Mouse (Mus musculus) forebrain, embryonic 13.5 days (tissue): ENCODE results near the gene Trmt44. TPM values are rescaled to one million over a fixed set of nuclear protein-coding genes. Genes with fewer than 3 reads are reported as not detected.

ENCODE experiments used
- ATAC-seq: fragments of 200-750 bp; cut with Nextera tagmentation; 2 replicates; pipeline ENCODE4 v1.8.0; 2017
- H3K27ac ChIP-seq: fragments of 300-500 bp; sonication (generic); 2 replicates; pipeline ENCODE4 v1.5.1; 2015; ENCODE audit warnings: inconsistent platforms, mild to moderate bottlenecking, moderate library complexity
- H3K27me3 ChIP-seq: fragments of 300-500 bp; sonication (generic); 2 replicates; pipeline ENCODE4 v1.6.1; 2015; ENCODE audit warnings: mild to moderate bottlenecking, inconsistent platforms
- H3K36me3 ChIP-seq: fragments of 300-500 bp; sonication (generic); 2 replicates; pipeline ENCODE4 v1.6.1; 2015; ENCODE audit warnings: mild to moderate bottlenecking, inconsistent platforms; ENCODE audit not compliant: poor library complexity, severe bottlenecking
- H3K4me1 ChIP-seq: fragments of 300-500 bp; sonication (generic); 2 replicates; pipeline ENCODE4 v1.6.1; 2015; ENCODE audit warnings: inconsistent platforms
- H3K4me2 ChIP-seq: fragments of 300-500 bp; sonication (generic); 2 replicates; pipeline ENCODE4 v1.6.1; 2015; ENCODE audit warnings: inconsistent platforms, mild to moderate bottlenecking, moderate library complexity
- H3K4me3 ChIP-seq: fragments of 300-500 bp; sonication (generic); 2 replicates; pipeline ENCODE4 v1.5.1; 2015; ENCODE audit warnings: mild to moderate bottlenecking, inconsistent platforms
- H3K9ac ChIP-seq: fragments of 300-500 bp; sonication (generic); 2 replicates; pipeline ENCODE4 v1.6.1; 2015; ENCODE audit warnings: mild to moderate bottlenecking, inconsistent platforms
- H3K9me3 ChIP-seq: fragments of 300-500 bp; sonication (generic); replicated peaks from 2 replicates; pipeline ENCODE4 v1.6.1; 2016; ENCODE audit warnings: inconsistent platforms
- WGBS: fragments of 180-500 bp; shearing (Covaris S2); methylation state at CpG from one replicate; pipeline ENCODE4 v1.1.7; 2015; 5-methylcytosine and 5-hydroxymethylcytosine counted together
- polyA plus RNA-seq: library from polyadenylated mRNA; unstranded; fragments of >200 nt; fragmentation: Nextera tagmentation; extraction: Ambion mirVana; gene quantifications from 2 replicates; pipeline ENCODE4 v1.2.1, GENCODE M21; 2015

The Trmt44 gene
- polyA plus RNA-seq, 1 experiment from 2014 or later = 7.3 TPM

DNA sequence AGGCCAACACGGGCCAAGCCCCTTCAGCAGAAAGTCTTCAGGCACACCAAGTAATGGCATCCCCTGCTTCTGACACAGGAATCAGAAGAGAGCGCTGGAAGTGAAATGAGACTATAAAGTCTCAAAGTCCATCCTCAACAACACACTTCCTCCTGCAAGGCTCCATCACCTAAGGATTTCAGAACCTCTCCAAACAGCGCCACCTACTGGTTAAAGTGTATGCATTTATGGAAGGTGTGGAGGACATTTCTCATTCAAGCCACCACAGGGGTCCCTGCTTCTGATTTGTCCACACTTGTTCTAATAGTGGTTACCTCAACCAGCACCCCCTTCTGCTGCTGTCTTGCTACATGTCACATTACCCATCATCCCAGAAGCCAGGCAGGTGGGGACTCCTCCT lies 38.6 kb downstream of the Trmt44 start:
- Histone ChIP-seq H3K36me3 (no peaks in the 10 kb centered on the region), H3K4me1 (no peaks in the 10 kb centered on the region), H3K27ac (no peak overlapping the region), H3K4me2 (no peak overlapping the region), H3K9ac (no peak overlapping the region), H3K9me3 (no peaks in the 10 kb centered on the region), H3K27me3 (0 out of 2 replicates have a peak, but pooled peaks cover 6% of the 10 kb centered on the region), H3K4me3 (no peak overlapping the region)
- no peak for ATAC-seq
- WGBS = 65% methylated on average over 3 of the region's 3 CpGs

DNA sequence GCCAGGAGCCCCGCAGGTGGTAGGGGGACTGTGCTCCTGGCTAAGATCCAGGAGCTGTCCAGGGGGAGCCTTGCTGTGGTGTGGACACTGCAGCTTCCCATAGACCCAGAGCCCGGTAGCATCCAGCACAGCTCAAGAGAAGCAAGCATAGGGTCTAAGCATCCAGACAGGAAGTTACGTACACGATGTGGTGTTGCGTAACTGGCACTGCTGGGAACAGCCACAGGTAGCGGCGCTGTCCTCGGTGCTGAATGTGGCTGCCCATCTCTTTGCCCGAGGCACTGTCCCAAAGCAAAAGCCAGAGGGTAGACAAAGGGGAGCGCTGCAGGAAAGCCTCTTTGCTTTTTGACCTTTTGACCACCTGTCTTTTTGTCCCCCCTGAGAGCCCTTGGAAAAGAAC lies 43.3 kb downstream of the Trmt44 start:
- H3K27me3 ChIP-seq = 0 out of 2 replicates have a peak, but pooled peaks cover 8% of the 10 kb centered on the region
- H3K4me1 ChIP-seq = no peaks in the 10 kb centered on the region
- WGBS = 19% methylated on average over 10 of the region's 10 CpGs
- H3K9ac ChIP-seq = no peak overlapping the region
- H3K4me3 ChIP-seq = no peak overlapping the region
- H3K27ac ChIP-seq = no peak overlapping the region
- ATAC-seq = no peak
- H3K4me2 ChIP-seq = no peak overlapping the region
- no peaks in the 10 kb centered on the region for H3K36me3 ChIP-seq
- no peaks in the 10 kb centered on the region for H3K9me3 ChIP-seq

DNA sequence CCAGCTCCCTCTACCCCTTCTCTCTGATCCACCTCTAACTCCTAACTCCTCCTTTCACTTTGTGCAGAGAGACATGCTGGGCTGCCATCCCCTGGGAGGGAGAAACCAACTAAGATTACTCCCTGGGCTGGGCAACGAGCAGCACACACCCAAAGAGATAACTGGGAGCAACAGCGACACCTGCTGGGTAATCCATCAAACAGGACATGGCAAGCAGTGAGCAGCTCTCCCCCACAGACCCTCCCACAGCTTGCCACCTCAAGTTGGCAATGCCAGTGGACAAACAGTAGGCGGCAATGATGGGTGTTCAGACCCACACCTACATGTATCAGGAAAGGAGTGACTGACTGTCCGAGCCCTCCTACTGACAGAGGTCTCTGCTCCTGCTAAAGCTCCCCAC lies 44.4 kb downstream of the Trmt44 start:
- no peaks in the 10 kb centered on the region for H3K36me3 ChIP-seq
- peak; percentile 59; the same call in 1 of the 2 replicates for ATAC-seq
- H3K27me3 ChIP-seq = peaks cover 16% of the 10 kb centered on the region; the same call in 1 of the 2 replicates
- H3K4me3 ChIP-seq = no peak overlapping the region
- H3K27ac ChIP-seq = no peak overlapping the region
- peaks cover 7% of the 10 kb centered on the region for H3K4me1 ChIP-seq
- no peak overlapping the region for H3K4me2 ChIP-seq
- no peaks in the 10 kb centered on the region for H3K9me3 ChIP-seq
- 19% methylated on average over 4 of the region's 4 CpGs for WGBS
- H3K9ac ChIP-seq = no peak overlapping the region

DNA sequence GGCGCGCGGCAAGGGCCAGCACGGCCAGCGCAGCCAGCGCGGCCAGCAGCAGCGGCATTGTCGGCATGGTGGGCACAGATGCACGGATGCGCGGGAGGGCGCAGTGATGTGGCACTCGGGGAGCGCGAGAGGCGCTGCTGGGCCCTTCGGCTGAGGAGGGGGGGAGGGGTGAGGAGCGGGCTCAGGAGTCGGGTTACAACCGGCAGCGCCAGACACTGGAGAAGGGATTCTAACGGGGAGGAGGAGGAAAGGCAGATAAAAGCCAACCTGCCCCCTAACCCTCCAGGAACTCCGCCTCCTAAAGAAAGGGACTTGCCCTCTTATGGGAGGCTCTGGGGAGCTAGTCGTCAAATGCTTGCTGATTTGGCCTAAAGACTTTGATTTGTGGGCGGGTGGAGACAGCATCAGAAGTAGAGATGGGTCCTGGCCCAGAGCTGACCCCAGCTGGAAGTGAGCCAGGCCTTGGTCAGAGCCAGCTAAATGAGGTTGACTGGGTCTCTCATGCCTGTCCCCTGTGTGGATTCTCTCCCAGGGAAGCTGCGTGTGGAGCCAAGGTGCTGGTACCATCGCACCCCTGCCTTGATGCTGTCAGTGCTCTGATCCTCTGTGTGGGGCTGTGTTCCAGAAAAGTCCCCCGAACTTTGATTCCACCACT lies 49.3 kb downstream of the Trmt44 start, which contains the start of gene Cpz:
Cpz (minus strand) TSS at position 230 of the 655 bp plus-strand sequence.
- peak within 1 kb of the TSS; percentile 54 for H3K4me2 ChIP-seq
- no peak within 1 kb of the TSS for H3K27ac ChIP-seq
- H3K36me3 ChIP-seq = no peaks in the 10 kb centered on the region
- peak within 1 kb of the TSS; percentile 31 for H3K9ac ChIP-seq
- 4% methylated on average over 24 of the region's 29 CpGs for WGBS
- peaks cover 25% of the 10 kb centered on the region for H3K27me3 ChIP-seq
- ATAC-seq = peak; percentile 82
- H3K4me3 ChIP-seq = peak within 1 kb of the TSS; percentile 24
- no peaks in the 10 kb centered on the region for H3K9me3 ChIP-seq
- peaks cover 14% of the 10 kb centered on the region for H3K4me1 ChIP-seq

DNA sequence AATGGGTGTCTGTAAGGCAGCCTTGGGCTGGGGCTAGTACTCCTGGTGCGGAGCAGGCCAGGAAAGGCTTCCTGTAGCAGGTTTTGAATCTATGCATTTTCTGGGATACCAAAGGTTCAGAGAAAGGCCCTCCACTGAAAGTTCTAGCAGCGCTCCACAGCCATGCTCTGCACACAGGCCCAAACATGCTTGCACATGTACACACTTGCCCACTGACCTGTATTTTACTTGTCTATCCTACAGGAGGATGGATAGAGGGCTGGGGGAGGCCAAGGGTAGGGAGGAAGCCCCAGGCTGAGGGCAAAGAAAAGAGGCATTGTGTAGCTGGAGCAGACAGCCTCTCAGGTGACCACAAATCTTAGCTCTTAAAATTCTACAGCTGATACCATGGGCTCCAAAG lies 50.5 kb downstream of the Trmt44 start:
- no peak for ATAC-seq
- no peak overlapping the region for H3K4me3 ChIP-seq

DNA sequence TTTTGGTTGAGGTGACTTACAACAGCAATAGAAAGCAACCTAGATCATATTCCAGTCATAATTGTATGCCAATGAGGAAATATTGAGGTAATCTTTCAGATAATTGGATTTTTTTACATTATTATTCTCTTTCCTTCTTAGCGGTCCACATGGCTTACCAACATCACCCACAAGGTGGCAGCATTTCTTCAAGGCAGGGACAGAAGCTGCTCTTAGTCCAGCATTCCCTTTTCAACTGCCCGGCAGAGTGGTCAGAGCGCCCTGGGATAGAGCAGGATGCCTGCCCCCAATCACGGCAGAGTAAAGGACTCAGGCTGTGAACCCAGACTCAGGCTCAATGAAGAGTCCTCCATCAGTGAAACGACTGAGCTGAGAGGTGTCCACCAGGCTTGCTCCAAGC lies 51.1 kb downstream of the Trmt44 start:
- Histone ChIP-seq H3K4me1 (peaks cover 14% of the 10 kb centered on the region), H3K4me3 (no peak overlapping the region), H3K9ac (no peak overlapping the region), H3K27ac (no peak overlapping the region), H3K4me2 (no peak overlapping the region), H3K9me3 (no peaks in the 10 kb centered on the region), H3K27me3 (peaks cover 29% of the 10 kb centered on the region), H3K36me3 (no peaks in the 10 kb centered on the region)
- WGBS = 1% methylated on average over 5 of the region's 5 CpGs
- ATAC-seq = peak; percentile 52; the same call in 1 of the 2 replicates

More for the DNA sequence above, 50.5 kb downstream of the Trmt44 start:
- Histone ChIP-seq H3K36me3 (no peaks in the 10 kb centered on the region), H3K4me2 (no peak overlapping the region), H3K9ac (no peak overlapping the region), H3K4me1 (peaks cover 14% of the 10 kb centered on the region), H3K27ac (no peak overlapping the region), H3K27me3 (peaks cover 25% of the 10 kb centered on the region), H3K9me3 (no peaks in the 10 kb centered on the region)
- WGBS = 67% methylated on average over 2 of the region's 2 CpGs

DNA sequence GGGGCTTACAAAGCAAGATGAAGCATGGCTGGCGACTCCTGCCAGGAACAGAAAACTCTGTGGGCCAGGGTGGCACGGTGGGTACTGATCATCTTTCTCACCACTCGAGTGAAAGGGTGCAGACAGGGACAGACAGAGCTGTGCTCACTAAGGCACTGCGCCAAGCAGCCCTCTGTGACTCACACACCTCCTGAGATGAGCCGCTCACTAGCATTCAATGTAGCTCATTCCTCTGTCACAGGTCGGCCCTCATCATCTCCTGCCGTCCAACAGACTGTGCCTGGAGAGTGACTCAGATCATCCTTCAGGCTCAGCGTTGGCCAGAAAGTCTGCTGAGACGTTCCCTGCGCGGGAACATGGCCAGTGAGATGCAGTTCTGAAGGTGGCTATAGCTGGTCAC lies 58.1 kb downstream of the Trmt44 start:
- no peak for ATAC-seq
- WGBS = 86% methylated on average over 11 of the region's 11 CpGs
- Histone ChIP-seq H3K4me1 (no peaks in the 10 kb centered on the region), H3K36me3 (no peaks in the 10 kb centered on the region), H3K9ac (no peak overlapping the region), H3K27ac (no peak overlapping the region), H3K9me3 (no peaks in the 10 kb centered on the region), H3K27me3 (peaks cover 10% of the 10 kb centered on the region; the same call in 1 of the 2 replicates), H3K4me2 (no peak overlapping the region), H3K4me3 (no peak overlapping the region)

DNA sequence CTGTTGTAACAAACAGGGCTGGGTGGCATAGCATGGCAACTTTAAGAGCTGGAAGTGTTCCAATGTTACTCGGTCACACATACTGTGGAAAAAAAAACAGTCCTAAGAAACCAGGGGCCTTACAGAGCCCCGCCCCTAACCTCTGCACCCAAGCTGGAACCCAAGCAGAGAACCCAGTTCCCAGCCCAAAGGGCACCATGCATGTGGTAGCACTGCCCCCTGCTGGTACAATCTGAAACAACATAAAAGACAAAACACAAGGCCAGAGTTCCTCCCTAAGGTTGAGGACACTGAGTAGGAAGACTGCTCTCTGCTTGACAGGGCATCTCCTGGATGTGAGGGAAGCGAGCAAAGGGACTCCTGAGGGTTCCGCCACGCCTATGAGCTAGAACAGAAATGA lies 64.3 kb downstream of the Trmt44 start:
- Histone ChIP-seq H3K9ac (no peak overlapping the region), H3K4me3 (no peak overlapping the region), H3K27me3 (peaks cover 9% of the 10 kb centered on the region; the same call in 1 of the 2 replicates), H3K4me1 (no peaks in the 10 kb centered on the region), H3K27ac (no peak overlapping the region), H3K4me2 (no peak overlapping the region), H3K9me3 (no peaks in the 10 kb centered on the region), H3K36me3 (no peaks in the 10 kb centered on the region)
- 22% methylated on average over 5 of the region's 5 CpGs for WGBS
- 0 out of 2 replicates have a peak, but pooled peaks have one; percentile 38 for ATAC-seq

Other genes with a start within 250 kb of the Trmt44 start
- not detected in 2 replicates for gene Hmx1, start 186.0 kb downstream of the Trmt44 start, polyA plus RNA-seq
- 0.37 and 0.43 TPM in 2 replicates for gene Cpz, start 49.4 kb downstream of the Trmt44 start, polyA plus RNA-seq
- gene Acox3, start 8.0 kb upstream of the Trmt44 start, polyA plus RNA-seq = 12.0 and 15.6 TPM in 2 replicates
- gene Htra3, start 104.7 kb upstream of the Trmt44 start, polyA plus RNA-seq = 6.3 and 6.8 TPM in 2 replicates
- 1.7 and 2.1 TPM in 2 replicates for gene Sh3tc1, start 164.9 kb upstream of the Trmt44 start, polyA plus RNA-seq
- gene Ablim2, start 182.8 kb upstream of the Trmt44 start, polyA plus RNA-seq = 2.0 and 3.5 TPM in 2 replicates